Mouse (Mus musculus): ENCODE measurements around the gene Ercc2.
A peak's percentile ranks its signal among the peaks of the same experiment; 100 is the strongest.

DNA sequence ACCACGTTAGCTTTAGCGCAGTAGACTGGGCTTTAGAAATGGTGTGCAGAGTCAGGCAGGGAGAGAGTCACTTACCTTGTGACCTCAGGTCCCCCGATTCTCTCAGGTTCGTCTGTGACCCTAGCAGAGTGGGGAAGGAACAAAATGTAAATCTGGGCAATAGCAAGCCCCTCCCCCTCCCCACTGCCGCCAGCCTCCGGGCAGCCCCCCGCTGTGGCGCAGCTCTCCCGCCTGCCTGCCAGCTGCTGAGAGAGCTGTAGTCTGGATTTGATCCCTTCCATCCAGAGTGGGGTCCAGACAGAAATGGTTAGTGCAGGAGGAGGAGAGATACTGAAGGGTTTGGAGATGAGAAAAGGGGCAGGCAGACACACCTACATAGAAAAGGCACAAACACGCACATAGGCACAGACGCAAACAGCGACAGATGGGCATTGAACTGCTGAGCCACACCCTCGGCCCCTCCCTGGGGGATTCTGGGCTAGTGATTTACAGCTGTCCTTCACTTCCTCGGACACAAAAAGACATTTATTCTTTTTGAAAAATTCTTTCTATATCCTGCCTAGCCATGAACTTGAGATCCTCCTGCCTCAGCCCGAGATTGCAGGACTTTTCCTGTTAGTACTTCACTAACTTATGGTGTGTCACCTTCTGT lies 46.3 kb downstream of the Ercc2 start:
- TF ChIP-seq CTCF (IDR thresholded peaks at IDR 0.05; ENCODE audit: low read depth, low read length) (no peak), EP300 (IDR thresholded peaks at IDR 0.05; ENCODE audit: insufficient read depth, low read depth, low read length) (peak; percentile 33), POLR2A (IDR thresholded peaks at IDR 0.05; ENCODE audit: insufficient read depth, low read length) (no peak)

All from ES-Bruce4 (cell line).